Mouse (Mus musculus): ENCODE measurements at regions not wholly inside any gene's neighbourhood (a gene's known extent, or its start where the extent isn't known, plus 50 kb on each side); places are given as distances from the start of the nearest gene placed in this dataset.

- Histone ChIP-seq H3K4me1 (ENCODE audit: control insufficient read depth, insufficient read depth, low read depth, low read length) (peaks cover 2% of the 10 kb centered on the region; the same call in 1 of the 2 replicates), H3K9ac (ENCODE audit: low read depth, low read length) (no peak overlapping the region), H3K4me2 (ENCODE audit: low read length) (no peak overlapping the region), H3K36me3 (ENCODE audit: control insufficient read depth, insufficient read depth, low read length) (no peaks in the 10 kb centered on the region), H3K4me3 (ENCODE audit: low read length) (no peak overlapping the region), H3K27ac (ENCODE audit: low read depth, low read length) (no peak overlapping the region), H3K27me3 (replicated peaks; ENCODE audit: control insufficient read depth, insufficient read depth, low read length) (no peaks in the 10 kb centered on the region), H3K9me3 (ENCODE audit: control insufficient read depth, low read length) (no peaks in the 10 kb centered on the region)
- WGBS, result 92% methylated on average over 2 of the region's 2 CpGs
- no peak for ATAC-seq
These were observed 211.0 kb upstream of the Phyhipl start for GRCm38 (mm10) chr10:70866737-70867136.

GRCm38 (mm10) chr10:70864650-70865049 lies 208.9 kb upstream of the Phyhipl start:
- Histone ChIP-seq H3K36me3 (ENCODE audit: control insufficient read depth, insufficient read depth, low read length) (no peaks in the 10 kb centered on the region), H3K27ac (ENCODE audit: low read depth, low read length) (no peak overlapping the region), H3K27me3 (replicated peaks; ENCODE audit: control insufficient read depth, insufficient read depth, low read length) (no peaks in the 10 kb centered on the region), H3K9ac (ENCODE audit: low read depth, low read length) (no peak overlapping the region), H3K9me3 (ENCODE audit: control insufficient read depth, low read length) (no peaks in the 10 kb centered on the region), H3K4me1 (ENCODE audit: control insufficient read depth, insufficient read depth, low read depth, low read length) (peaks cover 13% of the 10 kb centered on the region), H3K4me2 (ENCODE audit: low read length) (no peak overlapping the region), H3K4me3 (ENCODE audit: low read length) (no peak overlapping the region)
- no peak for ATAC-seq
- 93% methylated on average over 5 of the region's 5 CpGs for WGBS

DNA sequence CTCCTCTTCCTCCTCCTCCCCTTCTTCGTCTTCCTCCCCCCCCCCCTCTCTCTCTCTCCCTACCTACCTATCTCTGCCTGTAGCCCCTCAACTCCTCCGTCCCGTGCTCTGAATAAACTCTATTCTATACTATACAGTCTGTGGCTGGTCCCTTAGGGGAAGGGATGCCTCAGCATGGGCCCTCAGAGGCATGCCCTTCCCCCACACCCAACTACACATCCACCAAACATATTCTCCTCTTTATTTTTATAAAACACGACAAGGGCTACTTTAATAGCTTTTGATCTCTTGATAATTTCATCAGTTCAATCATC lies 206.2 kb upstream of the Phyhipl start:
- peak; percentile 53; the same call in 1 of the 2 replicates for ATAC-seq
- peak overlapping the region; percentile 46 for H3K27ac ChIP-seq (ENCODE audit: low read depth, low read length)
- WGBS, result 41% methylated on average over 4 of the region's 4 CpGs
- H3K27me3 ChIP-seq (replicated peaks; ENCODE audit: control insufficient read depth, insufficient read depth, low read length), result no peaks in the 10 kb centered on the region
- H3K4me1 ChIP-seq (ENCODE audit: control insufficient read depth, insufficient read depth, low read depth, low read length), result peaks cover 13% of the 10 kb centered on the region
- H3K4me3 ChIP-seq (ENCODE audit: low read length), result no peak overlapping the region
- H3K36me3 ChIP-seq (ENCODE audit: control insufficient read depth, insufficient read depth, low read length), result no peaks in the 10 kb centered on the region
- no peak overlapping the region for H3K4me2 ChIP-seq (ENCODE audit: low read length)
- H3K9me3 ChIP-seq (ENCODE audit: control insufficient read depth, low read length), result no peaks in the 10 kb centered on the region
- H3K9ac ChIP-seq (ENCODE audit: low read depth, low read length), result no peak overlapping the region

GRCm38 (mm10) chr10:70861131-70862021 lies 205.6 kb upstream of the Phyhipl start:
- peak overlapping the region; percentile 46 for H3K27ac ChIP-seq (ENCODE audit: low read depth, low read length)
- H3K4me3 ChIP-seq (ENCODE audit: low read length), result no peak overlapping the region
- WGBS, result 23% methylated on average over 10 of the region's 10 CpGs
- ATAC-seq, result peak; percentile 82
- no peak overlapping the region for H3K9ac ChIP-seq (ENCODE audit: low read depth, low read length)
- H3K9me3 ChIP-seq (ENCODE audit: control insufficient read depth, low read length), result no peaks in the 10 kb centered on the region
- H3K4me1 ChIP-seq (ENCODE audit: control insufficient read depth, insufficient read depth, low read depth, low read length), result peaks cover 13% of the 10 kb centered on the region
- peak overlapping the region; percentile 37 for H3K4me2 ChIP-seq (ENCODE audit: low read length)
- no peaks in the 10 kb centered on the region for H3K27me3 ChIP-seq (replicated peaks; ENCODE audit: control insufficient read depth, insufficient read depth, low read length)
- H3K36me3 ChIP-seq (ENCODE audit: control insufficient read depth, insufficient read depth, low read length), result no peaks in the 10 kb centered on the region

GRCm38 (mm10) chr10:70857155-70857820 lies 201.5 kb upstream of the Phyhipl start:
- H3K9me3 ChIP-seq (ENCODE audit: control insufficient read depth, low read length), result no peaks in the 10 kb centered on the region

DNA sequence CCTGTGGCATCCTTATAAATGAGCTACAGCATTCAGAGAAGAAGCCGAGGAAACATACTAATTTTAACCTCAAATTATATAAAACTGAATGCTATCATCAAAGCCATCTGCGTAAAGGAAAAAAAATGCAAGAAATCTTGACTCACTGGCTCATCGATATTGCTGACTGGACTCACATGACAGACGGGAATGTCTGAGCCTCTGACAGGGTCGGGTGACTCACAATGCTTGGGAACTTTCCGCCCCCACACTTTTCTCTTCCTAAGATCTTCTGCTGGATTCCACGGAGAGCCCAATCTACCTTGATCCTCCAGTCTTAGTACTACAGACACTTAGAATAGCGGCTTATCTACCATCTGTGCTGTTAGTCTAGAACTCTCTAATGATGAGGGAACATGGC lies 200.2 kb upstream of the Phyhipl start:
- H3K9me3 ChIP-seq (ENCODE audit: control insufficient read depth, low read length), result no peaks in the 10 kb centered on the region
- no peak overlapping the region for H3K4me3 ChIP-seq (ENCODE audit: low read length)
- H3K36me3 ChIP-seq (ENCODE audit: control insufficient read depth, insufficient read depth, low read length), result no peaks in the 10 kb centered on the region
- no peak overlapping the region for H3K4me2 ChIP-seq (ENCODE audit: low read length)
- H3K27me3 ChIP-seq (replicated peaks; ENCODE audit: control insufficient read depth, insufficient read depth, low read length), result no peaks in the 10 kb centered on the region
- no peak overlapping the region for H3K27ac ChIP-seq (ENCODE audit: low read depth, low read length)
- H3K4me1 ChIP-seq (ENCODE audit: control insufficient read depth, insufficient read depth, low read depth, low read length), result peaks cover 3% of the 10 kb centered on the region
- no peak for ATAC-seq
- H3K9ac ChIP-seq (ENCODE audit: low read depth, low read length), result no peak overlapping the region
- WGBS, result 84% methylated on average over 8 of the region's 8 CpGs

More at GRCm38 (mm10) chr10:70857155-70857820, 201.5 kb upstream of the Phyhipl start:
- no peaks in the 10 kb centered on the region for H3K36me3 ChIP-seq (ENCODE audit: control insufficient read depth, insufficient read depth, low read length)
- no peak overlapping the region; the same call in 1 of the 2 replicates for H3K27ac ChIP-seq (ENCODE audit: low read depth, low read length)
- H3K27me3 ChIP-seq (replicated peaks; ENCODE audit: control insufficient read depth, insufficient read depth, low read length), result no peaks in the 10 kb centered on the region
- peaks cover 13% of the 10 kb centered on the region for H3K4me1 ChIP-seq (ENCODE audit: control insufficient read depth, insufficient read depth, low read depth, low read length)
- no peak for ATAC-seq
- WGBS, result 74% methylated on average over 14 of the region's 14 CpGs
- H3K9ac ChIP-seq (ENCODE audit: low read depth, low read length), result no peak overlapping the region
- H3K4me3 ChIP-seq (ENCODE audit: low read length), result no peak overlapping the region
- H3K4me2 ChIP-seq (ENCODE audit: low read length), result no peak overlapping the region

- H3K4me3 ChIP-seq (ENCODE audit: low read length), result no peak overlapping the region
- H3K9ac ChIP-seq (ENCODE audit: low read depth, low read length), result no peak overlapping the region
- H3K9me3 ChIP-seq (ENCODE audit: control insufficient read depth, low read length), result no peaks in the 10 kb centered on the region
- no peaks in the 10 kb centered on the region for H3K27me3 ChIP-seq (replicated peaks; ENCODE audit: control insufficient read depth, insufficient read depth, low read length)
- no peaks in the 10 kb centered on the region for H3K4me1 ChIP-seq (ENCODE audit: control insufficient read depth, insufficient read depth, low read depth, low read length)
- WGBS, result 94% methylated on average over 4 of the region's 4 CpGs
- H3K4me2 ChIP-seq (ENCODE audit: low read length), result no peak overlapping the region
- ATAC-seq, result no peak
- no peaks in the 10 kb centered on the region for H3K36me3 ChIP-seq (ENCODE audit: control insufficient read depth, insufficient read depth, low read length)
- H3K27ac ChIP-seq (ENCODE audit: low read depth, low read length), result no peak overlapping the region
These were observed 197.8 kb upstream of the Phyhipl start for GRCm38 (mm10) chr10:70853614-70854013.

DNA sequence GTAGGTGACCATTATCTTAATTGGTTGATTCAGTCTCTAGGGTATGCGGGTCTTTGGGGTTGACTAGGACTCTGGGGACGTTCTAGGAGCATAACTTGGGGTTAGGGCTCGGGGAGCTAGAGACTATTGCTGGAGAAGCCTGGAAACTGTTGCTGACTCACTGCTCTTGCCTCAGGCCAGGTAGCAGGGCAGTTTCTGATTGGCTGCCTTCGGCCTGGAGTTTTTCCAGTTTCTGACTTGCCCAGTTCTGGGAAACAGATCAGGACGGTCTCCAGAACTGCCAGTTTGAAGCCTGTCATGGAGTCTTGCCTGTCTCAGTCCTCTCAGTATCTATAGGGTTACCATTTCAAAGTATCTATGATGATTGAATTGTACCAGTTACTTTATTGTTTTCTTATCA lies 192.4 kb upstream of the Phyhipl start:
- Histone ChIP-seq H3K4me2 (ENCODE audit: low read length) (no peak overlapping the region), H3K36me3 (ENCODE audit: control insufficient read depth, insufficient read depth, low read length) (no peaks in the 10 kb centered on the region), H3K9me3 (ENCODE audit: control insufficient read depth, low read length) (no peaks in the 10 kb centered on the region), H3K4me3 (ENCODE audit: low read length) (no peak overlapping the region), H3K4me1 (ENCODE audit: control insufficient read depth, insufficient read depth, low read depth, low read length) (no peaks in the 10 kb centered on the region), H3K27me3 (replicated peaks; ENCODE audit: control insufficient read depth, insufficient read depth, low read length) (no peaks in the 10 kb centered on the region), H3K27ac (ENCODE audit: low read depth, low read length) (no peak overlapping the region), H3K9ac (ENCODE audit: low read depth, low read length) (no peak overlapping the region)
- no peak for ATAC-seq
- 92% methylated on average over 5 of the region's 5 CpGs for WGBS

GRCm38 (mm10) chr10:70847341-70847882 lies 191.6 kb upstream of the Phyhipl start:
- WGBS, result 83% methylated on average over 3 of the region's 3 CpGs
- Histone ChIP-seq H3K27ac (ENCODE audit: low read depth, low read length) (no peak overlapping the region), H3K4me3 (ENCODE audit: low read length) (no peak overlapping the region), H3K9ac (ENCODE audit: low read depth, low read length) (no peak overlapping the region), H3K4me1 (ENCODE audit: control insufficient read depth, insufficient read depth, low read depth, low read length) (no peaks in the 10 kb centered on the region), H3K27me3 (replicated peaks; ENCODE audit: control insufficient read depth, insufficient read depth, low read length) (no peaks in the 10 kb centered on the region), H3K9me3 (ENCODE audit: control insufficient read depth, low read length) (no peaks in the 10 kb centered on the region), H3K36me3 (ENCODE audit: control insufficient read depth, insufficient read depth, low read length) (no peaks in the 10 kb centered on the region), H3K4me2 (ENCODE audit: low read length) (no peak overlapping the region)
- no peak for ATAC-seq

Measured in hindbrain, embryonic 16.5 days (tissue).